Mouse (Mus musculus): ENCODE results near the gene Vmn1r49.

GRCm38 (mm10) chr6:90100566-90100965, 22.3 kb upstream of the Vmn1r49 start:
- no peak for TF ChIP-seq CTCF (IDR thresholded peaks at IDR 0.05; ENCODE audit: low read depth)
- no peak for TF ChIP-seq EP300 (optimal IDR thresholded peaks at IDR 0.05)
